Mouse (Mus musculus): ENCODE measurements around the gene Akap8l.
A peak's percentile ranks its signal among the peaks of the same experiment; 100 is the strongest.

Akap8l gene

GRCm38 (mm10) chr17:32319950-32320349, 30.5 kb downstream of the Akap8l start:
- peak; percentile 37 for DNase-seq (ENCODE audit: low spot score)

GRCm38 (mm10) chr17:32317708-32318107, 32.7 kb downstream of the Akap8l start:
- no peak for DNase-seq (ENCODE audit: low spot score)

GRCm38 (mm10) chr17:32317032-32317431, 33.4 kb downstream of the Akap8l start:
- DNase-seq (ENCODE audit: low spot score), result no peak

GRCm38 (mm10) chr17:32315560-32315959, 34.8 kb downstream of the Akap8l start:
- DNase-seq (ENCODE audit: low spot score), result no peak

- DNase-seq (ENCODE audit: low spot score), result no peak
These were observed 36.5 kb downstream of the Akap8l start for GRCm38 (mm10) chr17:32313892-32314291.

- DNase-seq (ENCODE audit: low spot score), result no peak
These were observed 37.6 kb downstream of the Akap8l start for GRCm38 (mm10) chr17:32312801-32313200.

- DNase-seq (ENCODE audit: low spot score), result no peak
These were observed 42.4 kb downstream of the Akap8l start for GRCm38 (mm10) chr17:32307963-32308362.

- no peak for DNase-seq (ENCODE audit: low spot score)
These were observed 52.3 kb downstream of the Akap8l start for GRCm38 (mm10) chr17:32298125-32298524.

GRCm38 (mm10) chr17:32295901-32296300, 54.5 kb downstream of the Akap8l start:
- DNase-seq (ENCODE audit: low spot score), result no peak

- DNase-seq (ENCODE audit: low spot score), result no peak
These were observed 55.2 kb downstream of the Akap8l start for GRCm38 (mm10) chr17:32295160-32295559.

- DNase-seq (ENCODE audit: low spot score), result peak; percentile 30
These were observed 65.2 kb downstream of the Akap8l start for GRCm38 (mm10) chr17:32285138-32285670.

- DNase-seq (ENCODE audit: low spot score), result peak; percentile 94
These were observed 65.9 kb downstream of the Akap8l start, which contains the start of gene Brd4 for GRCm38 (mm10) chr17:32284262-32285137. TSS of gene Brd4 (minus strand) at chr17:32284722.

GRCm38 (mm10) chr17:32283771-32284221, 66.6 kb downstream of the Akap8l start:
- DNase-seq (ENCODE audit: low spot score), result peak; percentile 69

- peak; percentile 75 for DNase-seq (ENCODE audit: low spot score)
These were observed 67.1 kb downstream of the Akap8l start for GRCm38 (mm10) chr17:32283341-32283740.

GRCm38 (mm10) chr17:32281611-32282310, 68.6 kb downstream of the Akap8l start:
- no peak for DNase-seq (ENCODE audit: low spot score)

GRCm38 (mm10) chr17:32281126-32281525, 69.3 kb downstream of the Akap8l start:
- DNase-seq (ENCODE audit: low spot score), result no peak

GRCm38 (mm10) chr17:32280575-32280974, 69.8 kb downstream of the Akap8l start:
- no peak for DNase-seq (ENCODE audit: low spot score)

GRCm38 (mm10) chr17:32277201-32277600, 73.2 kb downstream of the Akap8l start:
- no peak for DNase-seq (ENCODE audit: low spot score)

- no peak for DNase-seq (ENCODE audit: low spot score)
These were observed 74.8 kb downstream of the Akap8l start for GRCm38 (mm10) chr17:32275568-32275967.

All from MN1 (cell line).